Mouse (Mus musculus) bone marrow macrophage, adult 2 months (primary cell): ENCODE measurements around the gene Smo.

ENCODE experiments used
- CTCF ChIP-seq: IDR thresholded peaks from 2 replicates; pipeline ENCODE4 v1.5.1; 2012; ENCODE audit warnings: low read depth, mild to moderate bottlenecking, low read length, moderate library complexity
- POLR2A ChIP-seq: IDR thresholded peaks from 2 replicates; pipeline ENCODE4 v1.6.1; 2012; ENCODE audit warnings: mild to moderate bottlenecking, low read depth, low read length, borderline replicate concordance

DNA sequence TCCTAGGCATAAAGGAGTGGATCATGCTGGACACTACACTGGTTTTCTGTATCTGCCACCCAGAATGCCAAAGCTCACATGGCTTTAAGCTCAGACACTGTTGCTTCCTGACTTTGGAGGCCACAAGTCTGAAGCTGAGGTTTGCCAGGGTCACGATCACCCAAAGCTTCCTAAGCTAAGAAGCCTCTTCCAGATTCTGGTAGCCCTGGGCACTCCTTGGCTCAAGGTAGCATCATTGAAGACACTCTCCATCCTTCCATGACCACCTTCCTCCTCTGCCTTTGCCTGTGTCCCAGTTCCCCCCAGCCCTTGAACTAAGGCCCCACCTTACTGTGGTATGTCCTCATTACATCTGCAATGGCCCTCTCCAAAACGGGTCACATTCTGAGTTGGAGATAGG is 13.4 kb upstream of the Smo start:
- TF ChIP-seq CTCF (no peak), POLR2A (no peak)
